In the genomic region with DNA sequence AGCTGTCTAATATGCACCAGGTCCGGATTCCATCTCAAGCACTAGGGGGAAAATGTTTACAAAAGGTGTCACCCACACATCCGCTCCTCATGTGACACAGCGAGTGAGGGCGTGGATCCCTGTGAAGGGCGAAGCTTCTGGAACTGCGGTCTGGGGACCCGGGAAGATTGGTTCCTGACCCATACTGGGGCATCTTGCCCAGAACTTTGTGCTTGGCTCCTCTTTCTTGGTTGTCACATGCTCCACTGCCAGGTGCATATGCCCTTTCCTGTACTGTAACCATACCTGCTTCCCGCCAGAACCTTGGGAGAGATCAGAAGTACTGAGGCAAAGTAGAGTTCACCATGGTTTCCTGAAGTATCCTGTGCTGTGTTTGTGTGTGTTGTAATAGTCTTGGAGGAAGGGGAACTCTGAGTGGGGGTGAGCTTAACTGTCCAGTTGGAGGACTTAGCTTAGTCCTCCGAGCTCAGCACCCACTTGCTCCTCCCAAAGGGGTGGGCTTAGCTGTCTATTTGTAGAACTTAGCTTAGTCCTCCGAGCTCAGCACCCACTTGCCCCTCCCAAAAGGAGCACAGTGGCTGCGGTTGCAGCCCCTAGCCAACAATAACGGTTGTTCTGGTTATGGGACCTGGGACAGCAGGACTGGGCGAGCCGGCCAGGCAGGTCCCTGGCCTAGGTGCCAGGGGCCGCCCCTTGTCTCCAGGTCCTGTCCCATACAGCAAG, we compare ENCODE assay signal across 9 mouse cellular contexts. TPM values are rescaled to one million over a fixed set of nuclear protein-coding genes. Genes with fewer than 3 reads are reported as not detected.
DNase-seq lines count a peak whose midpoint lies in the region; ATAC-seq lines count a peak whose summit lies in the region.
"Had no signal": no experiment of that assay in that cellular context is flagged by ENCODE, and none has a peak within 500 bp of the region (broad histone marks: within the 10 kb centered on the region; RNA-seq: fewer than 3 reads in every experiment).

A gene (plus strand): TSS at position 704 of the 723 bp plus-strand sequence.

- peaks cover 17% of the 10 kb centered on the region for H3K36me3 ChIP-seq in kidney, embryonic 15.5 days
- peaks cover 14% of the 10 kb centered on the region for H3K36me3 ChIP-seq in embryonic facial prominence, embryonic 10.5 days (replicated peaks)
- peaks cover 12% of the 10 kb centered on the region; the same call in 1 of the 2 replicates for H3K36me3 ChIP-seq in heart, embryonic 15.5 days
- H3K36me3 ChIP-seq in liver, embryonic 13.5 days, result no peaks in the 10 kb centered on the region
- peaks cover 8% of the 10 kb centered on the region; the same call in 1 of the 2 replicates for H3K36me3 ChIP-seq in neural tube, embryonic 14.5 days (ENCODE audit: control insufficient read depth, insufficient read depth, low read length)

- ATAC-seq in kidney, embryonic 15.5 days (replicated peaks; ENCODE audit: low FRiP score), result no peak
- ATAC-seq in heart, embryonic 15.5 days (replicated peaks; ENCODE audit: insufficient number of reproducible peaks, insufficient read depth, low FRiP score, low read depth), result no peak
- ATAC-seq in liver, embryonic 13.5 days (ENCODE audit: low read depth), result no peak
- ATAC-seq in neural tube, embryonic 14.5 days (ENCODE audit: low read depth), result no peak
- ATAC-seq: Patski had no signal

- H3K9me3 ChIP-seq in kidney, embryonic 15.5 days (replicated peaks), result no peaks in the 10 kb centered on the region
- no peaks in the 10 kb centered on the region for H3K9me3 ChIP-seq in embryonic facial prominence, embryonic 10.5 days
- no peaks in the 10 kb centered on the region for H3K9me3 ChIP-seq in heart, embryonic 15.5 days (replicated peaks)
- no peaks in the 10 kb centered on the region for H3K9me3 ChIP-seq in liver, embryonic 13.5 days (replicated peaks)
- H3K9me3 ChIP-seq in neural tube, embryonic 14.5 days (ENCODE audit: control insufficient read depth, low read length), result no peaks in the 10 kb centered on the region

- H3K27me3 ChIP-seq in kidney, embryonic 15.5 days, result peaks cover 54% of the 10 kb centered on the region
- peaks cover 94% of the 10 kb centered on the region for H3K27me3 ChIP-seq in embryonic facial prominence, embryonic 10.5 days (replicated peaks; ENCODE audit: low read depth, poor library complexity, severe bottlenecking)
- peaks cover 38% of the 10 kb centered on the region for H3K27me3 ChIP-seq in heart, embryonic 15.5 days
- peaks cover 70% of the 10 kb centered on the region for H3K27me3 ChIP-seq in liver, embryonic 13.5 days
- H3K27me3 ChIP-seq in neural tube, embryonic 14.5 days (ENCODE audit: control insufficient read depth, insufficient read depth, low read length), result peaks cover 49% of the 10 kb centered on the region
- H3K27me3 ChIP-seq: Patski had no signal

- H3K4me1 ChIP-seq in kidney, embryonic 15.5 days, result peaks cover 80% of the 10 kb centered on the region
- peaks cover 46% of the 10 kb centered on the region for H3K4me1 ChIP-seq in embryonic facial prominence, embryonic 10.5 days
- H3K4me1 ChIP-seq in heart, embryonic 15.5 days (replicated peaks), result peaks cover 51% of the 10 kb centered on the region
- H3K4me1 ChIP-seq in liver, embryonic 13.5 days (replicated peaks), result peaks cover 52% of the 10 kb centered on the region
- peaks cover 14% of the 10 kb centered on the region for H3K4me1 ChIP-seq in neural tube, embryonic 14.5 days (ENCODE audit: control insufficient read depth, insufficient read depth, low read length)

- DNase-seq in kidney, postnatal 14 days, result no peak
- no peak for DNase-seq in embryonic facial prominence, embryonic 10.5 days (ENCODE audit: low spot score)
- DNase-seq in liver, embryonic 13.5 days, result no peak
- no peak for DNase-seq in MN1 (ENCODE audit: low spot score)
- no peak for DNase-seq in right cerebral cortex, postnatal 36 days (ENCODE audit: low spot score in 2 of 2)

- peak within 1 kb of the TSS; percentile 97 for H3K4me2 ChIP-seq in kidney, embryonic 15.5 days
- peak within 1 kb of the TSS; percentile 99 for H3K4me2 ChIP-seq in heart, embryonic 15.5 days
- H3K4me2 ChIP-seq in liver, embryonic 13.5 days, result peak within 1 kb of the TSS; percentile 71
- peak within 1 kb of the TSS; percentile 54 for H3K4me2 ChIP-seq in neural tube, embryonic 14.5 days (ENCODE audit: low read depth, low read length)

- no peak within 1 kb of the TSS for H3K27ac ChIP-seq in kidney, embryonic 15.5 days
- H3K27ac ChIP-seq in embryonic facial prominence, embryonic 10.5 days (replicated peaks), result peak within 1 kb of the TSS; percentile 72; the same call in 1 of the 2 replicates
- H3K27ac ChIP-seq in heart, embryonic 15.5 days, result peak within 1 kb of the TSS; percentile 72
- H3K27ac ChIP-seq in liver, embryonic 13.5 days, result no peak within 1 kb of the TSS
- no peak within 1 kb of the TSS for H3K27ac ChIP-seq in neural tube, embryonic 14.5 days (ENCODE audit: low read depth, low read length)

- H3K4me3 ChIP-seq in kidney, embryonic 15.5 days (replicated peaks), result peak within 1 kb of the TSS; percentile 56
- H3K4me3 ChIP-seq in embryonic facial prominence, embryonic 10.5 days, result peak within 1 kb of the TSS; percentile 59
- H3K4me3 ChIP-seq in heart, embryonic 15.5 days, result peak within 1 kb of the TSS; percentile 66
- H3K4me3 ChIP-seq in liver, embryonic 13.5 days (replicated peaks), result peak within 1 kb of the TSS; percentile 54
- H3K4me3 ChIP-seq in neural tube, embryonic 14.5 days (ENCODE audit: low read depth, low read length), result peak within 1 kb of the TSS; percentile 18

- WGBS in kidney, embryonic 15.5 days, result 72% methylated on average over 15 of the region's 15 CpGs
- 71% methylated on average over 15 of the region's 15 CpGs for WGBS in embryonic facial prominence, embryonic 10.5 days
- WGBS in heart, embryonic 15.5 days, result 68% methylated on average over 15 of the region's 15 CpGs
- WGBS in liver, embryonic 13.5 days (ENCODE audit: insufficient replicate concordance), result 55% methylated on average over 15 of the region's 15 CpGs
- whole genome bisulfite sequencing in neural tube, embryonic 14.5 days, result 81% methylated on average over 15 of the region's 15 CpGs

- peak within 1 kb of the TSS; percentile 46 for H3K9ac ChIP-seq in kidney, embryonic 15.5 days
- peak within 1 kb of the TSS; percentile 65 for H3K9ac ChIP-seq in heart, embryonic 15.5 days
- peak within 1 kb of the TSS; percentile 64 for H3K9ac ChIP-seq in liver, embryonic 13.5 days
- H3K9ac ChIP-seq in neural tube, embryonic 14.5 days (replicated peaks; ENCODE audit: low read depth, low read length), result peak within 1 kb of the TSS; percentile 45

RNA-seq across cellular contexts. Expression of the gene that starts here (rescaled TPM):
- polyA plus RNA-seq in kidney, embryonic 15.5 days (2015; fragmentation: Nextera tagmentation; extraction: Ambion mirVana), result 19.3 and 22.0 TPM in 2 replicates
- polyA plus RNA-seq in embryonic facial prominence, embryonic 10.5 days (2016; fragmentation: Nextera tagmentation; extraction: Ambion mirVana), result 6.6 and 8.3 TPM in 2 replicates
- polyA plus RNA-seq in heart, embryonic 15.5 days (2015; fragmentation: Nextera tagmentation; extraction: Ambion mirVana), result 24.9 and 26.2 TPM in 2 replicates
- 3.6 and 4.0 TPM in 2 replicates for polyA plus RNA-seq in liver, embryonic 13.5 days (2015; fragmentation: Nextera tagmentation; extraction: Ambion mirVana)
- polyA plus RNA-seq in neural tube, embryonic 14.5 days (2014; fragmentation: Nextera tagmentation; extraction: Ambion mirVana), result 3.6 and 6.6 TPM in 2 replicates

Comparison
In these comparisons a context has a peak if more than half of its experiments do, and no peak if none do; other contexts are left out.
1. H3K27ac ChIP-seq: peak in embryonic facial prominence, embryonic 10.5 days (single experiment) and heart, embryonic 15.5 days (single experiment); none in kidney, embryonic 15.5 days (single experiment), liver, embryonic 13.5 days (single experiment) and neural tube, embryonic 14.5 days (single experiment).
2. Peak in every context shown above with its lines, with median percentiles within 50 percentile points of each other: H3K4me2 ChIP-seq, H3K4me3 ChIP-seq and H3K9ac ChIP-seq.